ENCODE assay signal across 10 mouse cellular contexts in genomic region chr2:9881611-9882023, GRCm38 (mm10). TPM values are rescaled to one million over a fixed set of nuclear protein-coding genes. Genes with fewer than 3 reads are reported as not detected.
DNase-seq lines count a peak whose midpoint lies in the region; ATAC-seq lines count a peak whose summit lies in the region.
"Had no signal": no experiment of that assay in that cellular context is flagged by ENCODE, and none has a peak within 500 bp of the region (broad histone marks: within the 10 kb centered on the region; RNA-seq: fewer than 3 reads in every experiment).

No protein-coding gene starts in this region.

- H3K27ac ChIP-seq in kidney, embryonic 15.5 days: peak overlapping the region; percentile 87
- H3K27ac ChIP-seq in intestine, embryonic 15.5 days: no peak overlapping the region
- H3K27ac ChIP-seq in neural tube, embryonic 13.5 days (replicated peaks): no peak overlapping the region

- peak overlapping the region; percentile 55 for H3K4me3 ChIP-seq in kidney, embryonic 15.5 days (replicated peaks)
- H3K4me3 ChIP-seq in intestine, embryonic 15.5 days (replicated peaks): peak overlapping the region; percentile 30
- H3K4me3 ChIP-seq in neural tube, embryonic 13.5 days: peak overlapping the region; percentile 17

- peaks cover 65% of the 10 kb centered on the region for H3K4me1 ChIP-seq in kidney, embryonic 15.5 days
- H3K4me1 ChIP-seq in intestine, embryonic 15.5 days (replicated peaks): peaks cover 41% of the 10 kb centered on the region
- H3K4me1 ChIP-seq in neural tube, embryonic 13.5 days (replicated peaks): peaks cover 49% of the 10 kb centered on the region

- H3K9ac ChIP-seq in kidney, embryonic 15.5 days: peak overlapping the region; percentile 43
- no peak overlapping the region for H3K9ac ChIP-seq in intestine, embryonic 15.5 days
- H3K9ac ChIP-seq in neural tube, embryonic 13.5 days: peak overlapping the region; percentile 23; the same call in 1 of the 2 replicates

- no peaks in the 10 kb centered on the region for H3K9me3 ChIP-seq in kidney, embryonic 15.5 days (replicated peaks)
- no peaks in the 10 kb centered on the region for H3K9me3 ChIP-seq in intestine, embryonic 15.5 days
- no peaks in the 10 kb centered on the region for H3K9me3 ChIP-seq in neural tube, embryonic 13.5 days

- peaks cover 95% of the 10 kb centered on the region for H3K27me3 ChIP-seq in kidney, embryonic 15.5 days
- peaks cover 83% of the 10 kb centered on the region for H3K27me3 ChIP-seq in intestine, embryonic 15.5 days (replicated peaks)
- H3K27me3 ChIP-seq in neural tube, embryonic 13.5 days: peaks cover 95% of the 10 kb centered on the region
- H3K27me3 ChIP-seq: Patski had no signal

- no peaks in the 10 kb centered on the region for H3K36me3 ChIP-seq in kidney, embryonic 15.5 days
- H3K36me3 ChIP-seq in intestine, embryonic 15.5 days: no peaks in the 10 kb centered on the region
- no peaks in the 10 kb centered on the region for H3K36me3 ChIP-seq in neural tube, embryonic 13.5 days

- under 1% methylated on average over 13 of the region's 13 CpGs for WGBS in kidney, embryonic 15.5 days
- WGBS in intestine, embryonic 15.5 days: 4% methylated on average over 13 of the region's 13 CpGs
- WGBS in neural tube, embryonic 13.5 days: 2% methylated on average over 12 of the region's 13 CpGs

- ATAC-seq in kidney, embryonic 15.5 days (replicated peaks; ENCODE audit: low FRiP score): no peak
- ATAC-seq in intestine, embryonic 15.5 days: no peak
- ATAC-seq in neural tube, embryonic 13.5 days (ENCODE audit: low read depth): peak; percentile 15; the same call in 1 of the 2 replicates
- ATAC-seq: Patski had no signal

- DNase-seq in kidney, adult 11 months: no peak
- peak; percentile 76 for DNase-seq in embryo, embryonic 9.5 days (ENCODE audit: extremely low spot score)
- DNase-seq in adrenal gland, postnatal 36 days: no peak
- DNase-seq in right cerebral cortex, adult 2 months (ENCODE audit: low spot score in 2 of 2): no peak
- DNase-seq in left cerebral cortex, adult 11 months (ENCODE audit: low spot score): no peak

- H3K4me2 ChIP-seq in kidney, embryonic 15.5 days: peak overlapping the region; percentile 93
- H3K4me2 ChIP-seq in intestine, embryonic 15.5 days (replicated peaks): peak overlapping the region; percentile 55
- peak overlapping the region; percentile 40 for H3K4me2 ChIP-seq in neural tube, embryonic 13.5 days

RNA-seq across cellular contexts. Expression of gene 4930412O13Rik, which starts 0.6 kb away (rescaled TPM):
- polyA plus RNA-seq in kidney, embryonic 15.5 days (2015; fragmentation: Nextera tagmentation; extraction: Ambion mirVana): 2.8 and 3.0 TPM in 2 replicates
- polyA plus RNA-seq in intestine, embryonic 15.5 days (2015; fragmentation: Nextera tagmentation; extraction: Ambion mirVana): not detected in 2 replicates
- 0.29 TPM in 1 of 2 replicates, not detected in the other for polyA plus RNA-seq in neural tube, embryonic 13.5 days (2015; fragmentation: Nextera tagmentation; extraction: Ambion mirVana)
- under 1 TPM; 0.26 to 0.76 TPM for total RNA-seq in adrenal gland, postnatal 36 days (2021)
- total RNA-seq: neutrophil, adult 5-6 weeks had no signal
- polyA plus RNA-seq: Patski had no signal

RNA-seq across cellular contexts. Expression of gene 9230102O04Rik, which starts 7.7 kb away (rescaled TPM):
- 4.9 and 6.2 TPM in 2 replicates for polyA plus RNA-seq in kidney, embryonic 15.5 days (2015; fragmentation: Nextera tagmentation; extraction: Ambion mirVana)
- polyA plus RNA-seq in intestine, embryonic 15.5 days (2015; fragmentation: Nextera tagmentation; extraction: Ambion mirVana): not detected in 2 replicates
- 1.1 TPM in 1 of 2 replicates, not detected in the other for polyA plus RNA-seq in neural tube, embryonic 13.5 days (2015; fragmentation: Nextera tagmentation; extraction: Ambion mirVana)
- total RNA-seq in adrenal gland, postnatal 36 days (2021): not detected
- total RNA-seq: neutrophil, adult 5-6 weeks had no signal
- polyA plus RNA-seq: Patski had no signal

RNA-seq across cellular contexts. Expression of gene Gata3, which starts 8.2 kb away (rescaled TPM):
- polyA plus RNA-seq in kidney, embryonic 15.5 days (2015; fragmentation: Nextera tagmentation; extraction: Ambion mirVana): 98.5 and 108 TPM in 2 replicates
- 2.3 and 2.6 TPM in 2 replicates for polyA plus RNA-seq in intestine, embryonic 15.5 days (2015; fragmentation: Nextera tagmentation; extraction: Ambion mirVana)
- polyA plus RNA-seq in neural tube, embryonic 13.5 days (2015; fragmentation: Nextera tagmentation; extraction: Ambion mirVana): 10.1 and 12.4 TPM in 2 replicates
- total RNA-seq in adrenal gland, postnatal 36 days (2021): 10 to 100 TPM; 12.8 to 13.5 TPM

Comparison
In these comparisons a context has a peak if more than half of its experiments do, and no peak if none do; other contexts are left out.
1. H3K4me2 ChIP-seq: peak in every context shown above with its lines; median percentile 93 in kidney, embryonic 15.5 days; 55 in intestine, embryonic 15.5 days; 40 in neural tube, embryonic 13.5 days.